Mouse (Mus musculus) CH12.LX (cell line): ENCODE results near the gene Khdrbs2. TPM values are rescaled to one million over a fixed set of nuclear protein-coding genes. Genes with fewer than 3 reads are reported as not detected.

Experiments
- DNase-seq: peaks from one replicate; pipeline ENCODE4 v3.0.0-alpha.2; 2013; ENCODE audit errors: extremely low read depth
- H3K27ac ChIP-seq: 2 replicates; pipeline ENCODE4 v1.5.1; 2012; ENCODE audit warnings: low read depth, mild to moderate bottlenecking, control low read depth, moderate library complexity; ENCODE audit not compliant: insufficient read depth
- H3K27me3 ChIP-seq: replicated peaks from 2 replicates; pipeline ENCODE3; 2012; ENCODE audit warnings: inconsistent platforms
- H3K36me3 ChIP-seq, 2 experiments: replicated peaks in 1 of 2; 2 replicates each; pipeline versions ENCODE3 to v1.6.1; 2012; ENCODE audit warnings: inconsistent platforms in 1 of 2, low read length in 1 of 2, mild to moderate bottlenecking in 1 of 2, mixed read lengths in 1 of 2, moderate library complexity in 1 of 2; ENCODE audit not compliant: control insufficient read depth in 1 of 2, insufficient read depth in 1 of 2
- H3K4me1 ChIP-seq, 2 experiments: 2 replicates each; pipeline ENCODE4 v1.6.1; 2012; ENCODE audit warnings: inconsistent platforms in 1 of 2, moderate library complexity in 1 of 2; ENCODE audit not compliant: insufficient read depth in 2 of 2, control insufficient read depth in 1 of 2
- H3K4me2 ChIP-seq: 2 replicates; pipeline ENCODE4 v1.6.1; 2012; ENCODE audit warnings: low read depth, mild to moderate bottlenecking, control low read depth; ENCODE audit not compliant: poor library complexity, insufficient read depth, severe bottlenecking
- H3K4me3 ChIP-seq, 3 experiments: fragments of 150-350 bp in 1 of 3; sonication (generic) in 1 of 3; replicated peaks in 1 of 3; 2 replicates each; pipeline versions ENCODE3 to v1.5.1; 2011 to 2012; ENCODE audit warnings: low read depth in 2 of 3, low read length in 2 of 3, mild to moderate bottlenecking in 2 of 3, moderate library complexity in 2 of 3, control low read depth in 1 of 3, improper control_type of control experiment in 1 of 3, inconsistent platforms in 1 of 3, mixed read lengths in 1 of 3; ENCODE audit not compliant: poor library complexity in 1 of 3
- H3K79me2 ChIP-seq: replicated peaks from 2 replicates; pipeline ENCODE4 v1.6.1; 2012; ENCODE audit warnings: mild to moderate bottlenecking, moderate library complexity; ENCODE audit not compliant: control insufficient read depth, poor library complexity, insufficient read depth, severe bottlenecking; ENCODE audit errors: extremely low read depth
- H3K9ac ChIP-seq: 2 replicates; pipeline ENCODE4 v1.6.1; 2012; ENCODE audit warnings: low read depth, mild to moderate bottlenecking, control low read depth, moderate library complexity; ENCODE audit not compliant: insufficient read depth
- H3K9me3 ChIP-seq: replicated peaks from 2 replicates; pipeline ENCODE3; 2012; ENCODE audit warnings: low read length, inconsistent platforms, mixed read lengths
- CHD1 ChIP-seq: IDR thresholded peaks from 2 replicates; pipeline ENCODE4 v1.6.1; 2012; ENCODE audit warnings: low read depth, low read length, improper control_type of control experiment, inconsistent platforms
- CHD2 ChIP-seq: IDR thresholded peaks from 2 replicates; pipeline ENCODE4 v1.6.1; 2011; ENCODE audit warnings: low read length, improper control_type of control experiment
- E2F4 ChIP-seq: IDR thresholded peaks from 2 replicates; pipeline ENCODE4 v1.6.1; 2011; ENCODE audit warnings: low read depth, low read length, improper control_type of control experiment; ENCODE audit not compliant: insufficient replicate concordance
- EP300 ChIP-seq: IDR thresholded peaks from 2 replicates; pipeline ENCODE4 v1.6.1; 2011; ENCODE audit warnings: low read length, improper control_type of control experiment
- HCFC1 ChIP-seq: IDR thresholded peaks from 2 replicates; pipeline ENCODE4 v1.6.1; 2012; ENCODE audit warnings: low read depth, mild to moderate bottlenecking, inconsistent platforms, low read length, improper control_type of control experiment
- IRF4 ChIP-seq: IDR thresholded peaks from 2 replicates; pipeline ENCODE4 v1.6.1; 2014; ENCODE audit warnings: low read depth, mild to moderate bottlenecking, inconsistent platforms, low read length, improper control_type of control experiment
- JUND ChIP-seq: conservative IDR thresholded peaks from 2 replicates; pipeline ENCODE4 v1.6.1; 2011; ENCODE audit warnings: low read depth, low read length, improper control_type of control experiment
- KAT2A ChIP-seq: IDR thresholded peaks from 2 replicates; pipeline ENCODE4 v1.6.1; 2012; ENCODE audit warnings: low read length, improper control_type of control experiment, inconsistent platforms; ENCODE audit not compliant: insufficient replicate concordance
- MAFK ChIP-seq: IDR thresholded peaks from 2 replicates; pipeline ENCODE4 v1.6.1; 2011; ENCODE audit warnings: low read length, improper control_type of control experiment; ENCODE audit not compliant: insufficient replicate concordance
- MAX ChIP-seq: IDR thresholded peaks from 2 replicates; pipeline ENCODE4 v1.6.1; 2011; ENCODE audit warnings: low read length, improper control_type of control experiment
- MXI1 ChIP-seq: IDR thresholded peaks from 2 replicates; pipeline ENCODE4 v1.6.1; 2011; ENCODE audit warnings: mild to moderate bottlenecking, low read depth, low read length, improper control_type of control experiment
- NELFE ChIP-seq: IDR thresholded peaks from 2 replicates; pipeline ENCODE4 v1.6.1; 2011; ENCODE audit warnings: low read depth, low read length, improper control_type of control experiment
- NRF1 ChIP-seq: IDR thresholded peaks from 2 replicates; pipeline ENCODE4 v1.6.1; 2014; ENCODE audit warnings: low read depth, mild to moderate bottlenecking, inconsistent platforms, low read length, improper control_type of control experiment, moderate library complexity
- PAX5 ChIP-seq: IDR thresholded peaks from 2 replicates; pipeline ENCODE4 v1.6.1; 2012; ENCODE audit warnings: low read length, inconsistent platforms, mixed read lengths
- POLR2AphosphoS2 ChIP-seq: IDR thresholded peaks from 2 replicates; pipeline ENCODE4 v1.6.1; 2011; ENCODE audit warnings: low read depth, low read length, improper control_type of control experiment
- RAD21 ChIP-seq: IDR thresholded peaks from 2 replicates; pipeline ENCODE4 v1.6.1; 2011; ENCODE audit warnings: low read depth, mild to moderate bottlenecking, low read length, improper control_type of control experiment, moderate library complexity
- SIN3A ChIP-seq: IDR thresholded peaks from 2 replicates; pipeline ENCODE4 v1.6.1; 2012; ENCODE audit warnings: low read length, improper control_type of control experiment, inconsistent platforms
- TBP ChIP-seq: conservative IDR thresholded peaks from 2 replicates; pipeline ENCODE4 v1.6.1; 2011; ENCODE audit warnings: low read depth, low read length, improper control_type of control experiment
- UBTF ChIP-seq: IDR thresholded peaks from 2 replicates; pipeline ENCODE4 v1.6.1; 2012; ENCODE audit warnings: low read depth, mild to moderate bottlenecking, inconsistent platforms, low read length, improper control_type of control experiment, moderate library complexity
- USF1 ChIP-seq: IDR thresholded peaks from 2 replicates; pipeline ENCODE4 v1.6.1; 2014; ENCODE audit warnings: low read depth, mild to moderate bottlenecking, inconsistent platforms, low read length, improper control_type of control experiment
- USF2 ChIP-seq: conservative IDR thresholded peaks from 2 replicates; pipeline ENCODE4 v1.6.1; 2011; ENCODE audit warnings: low read depth, low read length, improper control_type of control experiment
- ZKSCAN1 ChIP-seq: IDR thresholded peaks from 2 replicates; pipeline ENCODE4 v1.6.1; 2012; ENCODE audit warnings: low read depth, inconsistent platforms, low read length, improper control_type of control experiment, borderline replicate concordance
- ZMIZ1 ChIP-seq: IDR thresholded peaks from 2 replicates; pipeline ENCODE4 v1.6.1; 2012; ENCODE audit warnings: low read depth, mild to moderate bottlenecking, inconsistent platforms, low read length, improper control_type of control experiment
- ZNF384 ChIP-seq: IDR thresholded peaks from 2 replicates; pipeline ENCODE4 v1.6.1; 2012; ENCODE audit warnings: low read depth, low read length, improper control_type of control experiment, inconsistent platforms
- dilution Hi-C: fragments of 300-500 bp; cut with MboI; formaldehyde crosslinking; loops from 2 replicates; pipeline ENCODE4 v1.14.3; 2020; ENCODE audit warnings: low sequenced_read_pairs; ENCODE audit not compliant: extremely low pct_unique_long_range_greater_than_20kb, extremely low pct_ligation_motif_present
- in situ Hi-C: fragments of 300-500 bp; cut with MboI; formaldehyde crosslinking; loops from 3 replicates; pipeline ENCODE4 v1.14.3; 2019; ENCODE audit warnings: low sequenced_read_pairs, low pct_ligation_motif_present, low pct_unique_long_range_greater_than_20kb, mixed read lengths
- polyA plus RNA-seq: library from polyadenylated mRNA; unstranded; fragments of >175 nt; gene quantifications from 2 replicates; pipeline ENCODE4 v1.2.1, GENCODE M21; 2012; ENCODE audit warnings: low read depth; ENCODE audit not compliant: insufficient read length
- total RNA-seq, 2 experiments: library from RNA; depleted of rRNA; stranded (reverse); fragments of 300-350 nt in 1 of 2; fragments of >200 nt in 1 of 2; gene quantifications; 2 replicates each; pipeline ENCODE4 v1.2.3; 2012 to 2014

The Khdrbs2 gene
- total and polyA plus RNA-seq, 3 experiments = not detected

DNA sequence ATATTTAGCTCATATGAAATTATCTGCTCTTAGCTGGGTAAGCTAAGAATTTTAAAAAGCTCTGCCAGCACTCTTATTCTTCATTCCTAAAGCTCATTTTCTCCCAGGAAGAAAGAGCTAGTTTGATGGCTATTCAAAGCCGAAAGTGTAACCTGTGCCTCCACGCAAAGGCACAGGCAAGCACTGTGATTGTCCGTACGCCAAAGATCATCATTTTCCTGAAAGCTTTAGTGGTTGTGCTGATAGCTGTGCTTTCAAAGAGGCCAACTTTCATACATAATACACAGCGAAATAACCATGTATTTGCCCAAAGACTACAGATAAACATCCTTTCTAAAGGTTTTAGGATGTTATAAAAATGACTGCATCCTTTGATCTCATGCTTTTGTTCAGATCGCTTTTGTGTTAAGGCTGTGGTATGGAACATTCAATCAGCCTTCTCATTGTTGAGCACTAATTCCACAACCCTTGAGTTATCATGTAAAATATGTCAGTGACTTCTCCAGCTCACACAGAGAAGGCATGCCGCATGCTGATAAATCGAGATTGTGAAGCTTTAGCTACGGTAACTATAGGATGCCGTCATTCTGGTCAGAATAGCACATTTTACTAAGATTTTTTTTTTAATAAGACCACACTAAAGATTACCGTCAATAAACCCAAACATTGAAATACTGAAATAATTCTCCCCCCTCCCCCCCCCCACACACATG, 299.1 kb downstream of the Khdrbs2 start:
- Histone ChIP-seq H3K27me3 (no peaks in the 10 kb centered on the region), H3K4me3 (no peak overlapping the region), H3K79me2 (no peaks in the 10 kb centered on the region), H3K9ac (no peak overlapping the region), H3K4me1 (no peaks in the 10 kb centered on the region), H3K4me2 (no peak overlapping the region), H3K27ac (no peak overlapping the region), H3K9me3 (peaks cover 34% of the 10 kb centered on the region), H3K36me3 (no peaks in the 10 kb centered on the region)
- TF ChIP-seq ZKSCAN1 (no peak), MXI1 (no peak), KAT2A (no peak), SIN3A (no peak)
- dilution Hi-C loops (no loop called here), in situ Hi-C loops (no loop called here)
- DNase-seq = no peak

DNA sequence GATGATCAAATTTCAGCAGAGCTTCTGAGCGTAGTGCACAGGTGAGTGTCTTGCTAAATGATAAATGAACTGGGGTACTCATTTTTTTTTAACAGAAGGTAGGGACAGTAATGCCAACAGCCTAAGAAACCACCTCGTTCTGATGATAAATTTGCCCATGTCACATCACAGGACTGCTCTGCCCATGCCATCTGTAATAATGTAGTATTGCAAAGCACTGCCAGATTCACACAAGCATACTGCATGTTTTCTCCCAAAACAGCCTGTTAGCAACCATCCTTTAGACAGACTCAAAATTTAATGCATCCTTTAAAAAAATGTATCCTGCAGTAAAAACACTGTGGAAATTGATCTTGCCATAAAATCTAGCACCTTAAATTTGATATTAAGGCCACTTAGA, 315.4 kb downstream of the Khdrbs2 start:
- no peak overlapping the region for H3K27ac ChIP-seq
- H3K79me2 ChIP-seq = no peaks in the 10 kb centered on the region
- no peak overlapping the region for H3K9ac ChIP-seq
- in situ Hi-C loops (no loop called here), dilution Hi-C loops (no loop called here)
- no peaks in the 10 kb centered on the region for H3K27me3 ChIP-seq
- TF ChIP-seq NELFE (no peak), MAX (no peak), PAX5 (no peak), NRF1 (no peak), IRF4 (no peak), E2F4 (no peak), KAT2A (no peak), CHD2 (no peak), MAFK (no peak)
- no peak for DNase-seq
- H3K4me1 ChIP-seq = no peaks in the 10 kb centered on the region
- H3K9me3 ChIP-seq = peaks cover 23% of the 10 kb centered on the region
- no peak overlapping the region for H3K4me2 ChIP-seq
- no peaks in the 10 kb centered on the region for H3K36me3 ChIP-seq
- no peak overlapping the region for H3K4me3 ChIP-seq

GRCm38 (mm10) chr1:32503381-32503780, 330.9 kb downstream of the Khdrbs2 start:
- no peak for DNase-seq
- no peaks in the 10 kb centered on the region for H3K27me3 ChIP-seq
- H3K4me2 ChIP-seq = no peak overlapping the region
- TF ChIP-seq CHD1 (no peak), MAFK (no peak), ZNF384 (no peak), RAD21 (no peak), TBP (no peak), E2F4 (no peak), ZMIZ1 (no peak), UBTF (no peak), USF2 (no peak), JUND (no peak), POLR2AphosphoS2 (no peak), EP300 (no peak), PAX5 (no peak), USF1 (no peak), HCFC1 (no peak)
- no peaks in the 10 kb centered on the region for H3K36me3 ChIP-seq
- peaks cover 22% of the 10 kb centered on the region for H3K9me3 ChIP-seq
- H3K79me2 ChIP-seq = no peaks in the 10 kb centered on the region
- no peak overlapping the region for H3K4me3 ChIP-seq
- H3K4me1 ChIP-seq = no peaks in the 10 kb centered on the region
- in situ Hi-C loops = no loop called here
- dilution Hi-C loops = no loop called here
- no peak overlapping the region for H3K27ac ChIP-seq
- no peak overlapping the region for H3K9ac ChIP-seq
